In genomic region chr16:35165361-35165760, GRCm38 (mm10) we compare ENCODE assay signal across 16 mouse cellular contexts. TPM values are rescaled to one million over a fixed set of nuclear protein-coding genes. Genes with fewer than 3 reads are reported as not detected.
DNase-seq lines count a peak whose midpoint lies in the region; ATAC-seq and TF ChIP-seq lines count a peak whose summit lies in the region.
"Had no signal": no experiment of that assay in that cellular context is flagged by ENCODE, and none has a peak within 500 bp of the region (broad histone marks: within the 10 kb centered on the region; RNA-seq: fewer than 3 reads in every experiment).

No protein-coding gene starts in this region.

- H3K4me1 ChIP-seq in heart, postnatal 0 days (ENCODE audit: control insufficient read depth, insufficient read depth), result peaks cover 38% of the 10 kb centered on the region
- peaks cover 42% of the 10 kb centered on the region for H3K4me1 ChIP-seq in heart, embryonic 12.5 days (replicated peaks)
- H3K4me1 ChIP-seq in embryonic facial prominence, embryonic 11.5 days (ENCODE audit: control insufficient read depth, insufficient read depth, low read length), result peaks cover 4% of the 10 kb centered on the region; the same call in 1 of the 2 replicates
- H3K4me1 ChIP-seq in limb, embryonic 10.5 days, result peaks cover 22% of the 10 kb centered on the region

- DNase-seq in heart, postnatal 0 days (ENCODE audit: low spot score), result no peak
- DNase-seq in brain, adult 2 months (ENCODE audit: low read depth, low spot score), result peak; percentile 41
- DNase-seq in embryonic facial prominence, embryonic 11.5 days (ENCODE audit: low spot score), result no peak
- DNase-seq in limb, embryonic 10.5 days (ENCODE audit: low spot score), result no peak
- DNase-seq in lung, postnatal 14 days, result no peak
- no peak for DNase-seq in right cerebral cortex, adult 18-20 months
- DNase-seq: liver; liver, postnatal 0 days had no signal

- TF ChIP-seq EP300 in heart, postnatal 0 days (IDR thresholded peaks at IDR 0.05; ENCODE audit: low read depth), result no peak

- H3K27me3 ChIP-seq in heart, postnatal 0 days (ENCODE audit: control insufficient read depth, insufficient read depth, low read length), result no peaks in the 10 kb centered on the region
- no peaks in the 10 kb centered on the region for H3K27me3 ChIP-seq in heart, embryonic 12.5 days (replicated peaks)
- no peaks in the 10 kb centered on the region for H3K27me3 ChIP-seq in embryonic facial prominence, embryonic 11.5 days (ENCODE audit: control insufficient read depth, insufficient read depth, low read length)
- 0 out of 2 replicates have a peak, but pooled peaks cover 6% of the 10 kb centered on the region for H3K27me3 ChIP-seq in limb, embryonic 10.5 days (ENCODE audit: low read depth, poor library complexity, severe bottlenecking)
- H3K27me3 ChIP-seq: intestine, embryonic 15.5 days had no signal

- no peak for ATAC-seq in heart, postnatal 0 days (ENCODE audit: insufficient read depth, low read depth)
- no peak for ATAC-seq in heart, embryonic 12.5 days (ENCODE audit: insufficient number of reproducible peaks, low FRiP score)
- 0 out of 2 replicates have a peak, but pooled peaks have one; percentile 29 for ATAC-seq in embryonic facial prominence, embryonic 11.5 days (replicated peaks; ENCODE audit: insufficient number of reproducible peaks, low FRiP score, low TSS enrichment, low read depth)
- ATAC-seq: activated CD4-positive, CD25-positive, alpha-beta regulatory T cell, adult 4 months; liver, postnatal 0 days; Patski had no signal

- no peak overlapping the region for H3K4me2 ChIP-seq in heart, postnatal 0 days (ENCODE audit: low read depth, low read length)
- H3K4me2 ChIP-seq in heart, embryonic 12.5 days, result no peak overlapping the region
- H3K4me2 ChIP-seq in embryonic facial prominence, embryonic 11.5 days (ENCODE audit: low read depth, low read length), result no peak overlapping the region
- H3K4me2 ChIP-seq: intestine, embryonic 15.5 days had no signal

- H3K27ac ChIP-seq in heart, postnatal 0 days (ENCODE audit: low read depth), result 0 out of 2 replicates have a peak overlapping the region, but pooled peaks have one; percentile 20
- H3K27ac ChIP-seq in heart, embryonic 12.5 days (ENCODE audit: poor library complexity, severe bottlenecking), result no peak overlapping the region
- H3K27ac ChIP-seq in embryonic facial prominence, embryonic 11.5 days (replicated peaks; ENCODE audit: low read depth, low read length), result 0 out of 2 replicates have a peak overlapping the region, but pooled peaks have one; percentile 10
- H3K27ac ChIP-seq in limb, embryonic 10.5 days, result peak overlapping the region; percentile 64; the same call in 1 of the 2 replicates
- H3K27ac ChIP-seq: intestine, embryonic 15.5 days; kidney, postnatal 0 days had no signal

- WGBS in heart, postnatal 0 days, result 68% methylated on average over 6 of the region's 6 CpGs
- 66% methylated on average over 6 of the region's 6 CpGs for WGBS in heart, embryonic 12.5 days
- WGBS in embryonic facial prominence, embryonic 11.5 days, result 81% methylated on average over 6 of the region's 6 CpGs
- 89% methylated on average over 6 of the region's 6 CpGs for WGBS in limb, embryonic 10.5 days

- H3K9ac ChIP-seq in heart, postnatal 0 days (replicated peaks; ENCODE audit: low read depth, low read length), result no peak overlapping the region
- H3K9ac ChIP-seq in heart, embryonic 12.5 days, result no peak overlapping the region
- H3K9ac ChIP-seq in embryonic facial prominence, embryonic 11.5 days (replicated peaks; ENCODE audit: low read length), result no peak overlapping the region
- H3K9ac ChIP-seq: intestine, embryonic 15.5 days; liver, postnatal 0 days had no signal

- no peak overlapping the region for H3K4me3 ChIP-seq in heart, postnatal 0 days (ENCODE audit: low read depth, low read length)
- no peak overlapping the region for H3K4me3 ChIP-seq in heart, embryonic 12.5 days
- no peak overlapping the region for H3K4me3 ChIP-seq in embryonic facial prominence, embryonic 11.5 days (ENCODE audit: low read depth, low read length)
- H3K4me3 ChIP-seq in limb, embryonic 10.5 days, result no peak overlapping the region
- H3K4me3 ChIP-seq: heart, embryonic 10.5 days; intestine, embryonic 15.5 days; myocyte had no signal

- TF ChIP-seq CTCF in heart, postnatal 0 days (IDR thresholded peaks at IDR 0.05; ENCODE audit: low read depth), result no peak

- no peaks in the 10 kb centered on the region for H3K36me3 ChIP-seq in heart, postnatal 0 days (replicated peaks; ENCODE audit: control insufficient read depth, insufficient read depth, low read length)
- H3K36me3 ChIP-seq in heart, embryonic 12.5 days, result no peaks in the 10 kb centered on the region
- no peaks in the 10 kb centered on the region for H3K36me3 ChIP-seq in embryonic facial prominence, embryonic 11.5 days (replicated peaks; ENCODE audit: control insufficient read depth, insufficient read depth, low read depth, low read length)
- H3K36me3 ChIP-seq in limb, embryonic 10.5 days, result no peaks in the 10 kb centered on the region
- H3K36me3 ChIP-seq: intestine, embryonic 15.5 days had no signal

- H3K9me3 ChIP-seq in heart, postnatal 0 days (replicated peaks; ENCODE audit: control insufficient read depth, low read length), result no peaks in the 10 kb centered on the region
- H3K9me3 ChIP-seq in heart, embryonic 12.5 days (replicated peaks), result no peaks in the 10 kb centered on the region
- H3K9me3 ChIP-seq in embryonic facial prominence, embryonic 11.5 days (replicated peaks; ENCODE audit: control insufficient read depth, low read length), result no peaks in the 10 kb centered on the region
- no peaks in the 10 kb centered on the region for H3K9me3 ChIP-seq in limb, embryonic 10.5 days (replicated peaks)
- H3K9me3 ChIP-seq: heart, embryonic 10.5 days; intestine, embryonic 15.5 days had no signal

RNA-seq across cellular contexts. Expression of gene Adcy5, which starts 10.7 kb away (rescaled TPM):
- total RNA-seq in heart, postnatal 0 days (2014; rRNA removed; ENCODE audit: low replicate concordance), result 81.4 and 84.7 TPM in 2 replicates
- 9.6 and 11.3 TPM in 2 replicates for polyA plus RNA-seq in heart, postnatal 0 days (2015; fragmentation: Nextera tagmentation; extraction: Ambion mirVana)
- polyA plus RNA-seq in heart, embryonic 12.5 days (2016; fragmentation: Nextera tagmentation; extraction: Ambion mirVana), result 7.8 and 8.3 TPM in 2 replicates
- polyA plus RNA-seq in embryonic facial prominence, embryonic 11.5 days (2014; fragmentation: Nextera tagmentation; extraction: Ambion mirVana), result 1.4 and 1.6 TPM in 2 replicates
- polyA plus RNA-seq in limb, embryonic 10.5 days (2016; fragmentation: Nextera tagmentation; extraction: Ambion mirVana), result 0.41 and 0.63 TPM in 2 replicates
- total RNA-seq: megakaryocyte-erythroid progenitor cell, adult 5-6 weeks had no signal
- polyA plus RNA-seq: myocyte had no signal
